Mouse (Mus musculus): ENCODE results near the gene Zbtb34.

Gene Zbtb34

GRCm38 (mm10) chr2:33401217-33401616, 29.9 kb downstream of the Zbtb34 start:
- peak in 1 of 2 experiments; percentile 52 for DNase-seq (ENCODE audit: low spot score in 2 of 2)

GRCm38 (mm10) chr2:33400541-33400940, 30.6 kb downstream of the Zbtb34 start:
- DNase-seq (ENCODE audit: low spot score in 2 of 2), result no peak

GRCm38 (mm10) chr2:33399091-33399490, 32.0 kb downstream of the Zbtb34 start:
- DNase-seq (ENCODE audit: low spot score in 2 of 2), result no peak

DNA sequence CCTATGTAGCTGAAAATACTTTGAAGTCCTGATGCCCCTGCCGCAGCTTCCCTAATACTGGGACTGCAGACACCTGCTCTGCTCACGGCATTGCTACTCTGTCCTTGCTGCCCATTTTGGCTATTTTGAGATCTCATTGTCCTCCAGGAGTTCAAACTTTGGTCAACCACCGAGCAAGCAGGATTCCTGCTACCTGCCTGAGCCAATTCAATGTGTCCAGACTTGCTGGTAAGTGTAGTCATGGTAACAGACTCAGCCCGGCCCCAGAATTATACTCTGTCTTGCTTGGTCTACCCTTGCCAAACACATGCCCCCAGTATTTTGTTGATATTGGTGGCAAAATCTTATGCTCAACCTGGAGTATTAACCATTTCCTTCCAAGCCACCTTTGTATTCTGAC, 34.1 kb downstream of the Zbtb34 start:
- no peak for DNase-seq (ENCODE audit: low spot score in 2 of 2)

- DNase-seq (ENCODE audit: low spot score in 2 of 2), result no peak
These were observed 36.1 kb downstream of the Zbtb34 start for GRCm38 (mm10) chr2:33395053-33395452.

- DNase-seq (ENCODE audit: low spot score in 2 of 2), result peak; percentile 37 to 38
These were observed 37.0 kb downstream of the Zbtb34 start for GRCm38 (mm10) chr2:33393951-33394635.

DNA sequence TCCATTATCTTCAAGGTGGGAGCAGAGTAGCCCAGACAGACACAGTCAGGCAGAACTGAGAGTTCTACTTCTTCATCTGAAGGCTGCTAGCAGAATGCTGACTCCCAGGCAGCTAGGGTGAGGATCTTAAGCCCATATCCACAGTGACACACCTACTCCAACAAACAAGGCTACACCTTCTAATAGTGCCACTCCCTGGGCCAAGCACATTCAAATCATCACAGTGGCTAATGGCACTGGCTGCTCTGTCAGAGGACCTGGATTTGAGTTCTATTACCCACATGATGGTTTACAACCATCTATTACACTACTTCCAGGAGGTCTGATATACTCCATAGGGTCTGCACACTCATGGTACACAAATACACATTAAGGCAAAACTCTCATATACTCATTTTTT, 38.1 kb downstream of the Zbtb34 start:
- DNase-seq (ENCODE audit: low spot score in 2 of 2), result no peak

GRCm38 (mm10) chr2:33371648-33372408, 59.3 kb downstream of the Zbtb34 start:
- DNase-seq (ENCODE audit: low spot score in 2 of 2), result no peak

DNA sequence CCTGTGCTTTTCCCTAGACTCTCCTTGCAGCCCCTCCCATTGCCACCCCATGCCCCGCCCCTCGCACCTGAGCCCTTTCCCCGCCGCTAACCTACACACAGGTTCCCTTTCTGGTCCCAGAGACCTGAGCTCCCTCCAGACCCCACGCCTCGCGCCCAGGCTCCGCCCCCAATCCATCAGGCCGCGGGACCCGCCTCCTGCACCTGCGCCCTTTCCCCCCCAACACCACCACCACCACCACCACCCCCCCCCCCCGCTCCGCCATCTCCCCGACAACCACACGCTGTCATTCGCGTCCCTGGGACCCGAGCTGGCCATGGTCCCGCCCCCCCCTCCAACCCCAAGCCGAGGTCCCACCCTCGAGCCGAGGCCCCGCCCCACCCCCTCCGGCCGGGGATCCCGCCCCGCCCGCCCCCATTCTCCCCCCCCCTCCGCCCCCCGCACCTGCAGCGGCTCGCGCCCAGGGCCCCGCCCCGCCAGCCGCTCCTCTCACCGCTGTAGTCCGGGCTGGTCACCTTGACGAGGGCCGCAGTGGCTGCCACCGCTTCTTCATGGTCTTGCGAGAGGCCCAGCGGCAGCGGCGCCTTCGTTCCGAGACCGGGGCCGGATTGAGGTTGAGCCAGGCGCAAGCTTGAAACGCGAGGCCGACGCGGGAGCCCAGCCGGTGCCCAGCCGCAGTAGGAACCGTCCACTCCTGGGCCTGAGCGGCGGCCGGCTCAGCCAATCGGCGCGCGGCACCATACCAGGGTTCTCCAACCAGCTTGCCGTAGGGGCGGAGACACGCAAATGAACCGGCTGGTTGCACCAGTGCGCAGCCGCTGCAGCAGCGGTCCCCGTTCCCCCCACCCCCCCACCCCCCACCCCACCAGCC, 60.1 kb downstream of the Zbtb34 start, which contains the start of gene Ralgps1:
TSS of gene Ralgps1 (minus strand) at position 710 of the 871 bp plus-strand sequence.
- DNase-seq (ENCODE audit: low spot score in 2 of 2), result peak; percentile 98 to 99

- DNase-seq (ENCODE audit: low spot score in 2 of 2), result no peak
These were observed 60.8 kb downstream of the Zbtb34 start for GRCm38 (mm10) chr2:33370276-33370776.

DNA sequence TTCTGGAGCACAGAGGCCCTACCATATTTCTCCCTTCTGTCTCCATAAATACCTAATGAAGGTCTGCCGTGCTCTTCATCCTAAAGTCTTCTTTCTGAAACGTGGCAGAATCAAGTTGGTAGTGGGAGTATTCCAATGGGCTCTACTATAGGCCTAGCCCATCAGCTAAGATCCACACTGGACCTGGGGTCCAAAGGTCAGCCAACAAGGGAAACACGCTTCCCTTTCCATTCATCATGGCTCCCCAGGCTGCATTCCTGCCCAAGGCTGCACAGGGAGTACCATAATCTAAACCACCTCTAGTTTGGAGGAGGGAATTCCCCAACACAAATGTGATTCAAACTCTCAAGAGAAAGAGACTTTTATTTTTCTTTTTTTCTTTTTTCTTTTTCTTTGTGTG, 61.7 kb downstream of the Zbtb34 start:
- no peak for DNase-seq (ENCODE audit: low spot score in 2 of 2)

DNA sequence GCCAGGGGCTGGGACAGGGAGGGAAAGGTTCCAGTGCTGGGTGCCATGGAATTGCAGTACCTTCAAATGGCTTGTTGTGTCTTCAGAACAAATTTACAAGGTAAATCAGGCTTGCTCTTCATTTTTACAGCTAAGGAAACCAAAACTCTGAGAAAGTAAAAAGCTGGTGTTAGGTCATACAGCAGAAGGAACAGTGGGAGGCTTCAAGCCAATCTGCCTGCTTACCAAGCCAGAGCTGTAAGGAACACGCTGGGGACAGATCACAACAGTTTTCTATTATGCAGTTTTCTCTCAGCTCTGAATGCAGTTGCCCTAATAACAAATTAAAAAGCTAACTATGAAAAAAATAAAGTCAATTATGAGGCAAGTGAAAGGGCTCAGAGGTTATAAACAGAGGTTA, 62.6 kb downstream of the Zbtb34 start:
- no peak for DNase-seq (ENCODE audit: low spot score in 2 of 2)

DNA sequence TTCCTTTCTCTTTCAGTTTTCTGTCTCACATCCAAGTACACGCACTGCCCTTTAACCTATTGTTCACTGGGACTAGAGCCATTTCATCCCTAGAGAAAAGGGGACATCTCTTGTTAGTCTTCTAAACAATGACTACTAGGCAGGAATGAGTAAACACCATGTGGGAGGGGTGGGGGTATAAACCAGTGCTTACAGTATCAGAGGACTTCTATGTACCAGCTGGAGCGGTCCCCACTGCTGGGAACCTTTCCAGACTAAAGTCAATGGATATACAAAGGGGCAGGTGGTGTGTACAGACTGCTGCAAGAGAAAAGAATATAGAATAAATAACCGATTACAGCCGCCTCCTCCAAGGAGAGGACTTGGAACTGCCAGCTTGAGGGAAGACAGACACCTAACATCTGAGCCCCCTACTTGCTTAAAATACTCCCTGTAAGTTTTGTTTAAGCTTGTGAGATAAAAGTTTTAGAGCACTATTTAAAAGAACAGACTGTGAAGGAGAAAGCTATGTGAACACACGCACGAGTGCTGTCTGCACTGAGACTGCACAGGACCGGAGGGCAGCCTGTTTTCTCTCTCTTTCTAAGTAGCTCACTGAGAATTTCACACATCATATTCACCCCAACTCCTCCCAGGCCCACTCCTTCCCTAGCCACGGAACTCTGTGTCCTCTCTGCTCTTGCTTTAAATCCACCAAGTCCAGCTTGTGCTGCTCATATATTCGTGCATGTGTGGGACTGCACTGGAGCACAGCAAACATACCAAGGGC, 65.2 kb downstream of the Zbtb34 start:
- DNase-seq (ENCODE audit: low spot score in 2 of 2), result no peak

GRCm38 (mm10) chr2:33364656-33365055, 66.5 kb downstream of the Zbtb34 start:
- DNase-seq (ENCODE audit: low spot score in 2 of 2), result no peak

- DNase-seq (ENCODE audit: low spot score in 2 of 2), result no peak
These were observed 67.2 kb downstream of the Zbtb34 start for GRCm38 (mm10) chr2:33363890-33364289.

- DNase-seq (ENCODE audit: low spot score in 2 of 2), result no peak
These were observed 69.9 kb downstream of the Zbtb34 start for GRCm38 (mm10) chr2:33361139-33361716.

DNA sequence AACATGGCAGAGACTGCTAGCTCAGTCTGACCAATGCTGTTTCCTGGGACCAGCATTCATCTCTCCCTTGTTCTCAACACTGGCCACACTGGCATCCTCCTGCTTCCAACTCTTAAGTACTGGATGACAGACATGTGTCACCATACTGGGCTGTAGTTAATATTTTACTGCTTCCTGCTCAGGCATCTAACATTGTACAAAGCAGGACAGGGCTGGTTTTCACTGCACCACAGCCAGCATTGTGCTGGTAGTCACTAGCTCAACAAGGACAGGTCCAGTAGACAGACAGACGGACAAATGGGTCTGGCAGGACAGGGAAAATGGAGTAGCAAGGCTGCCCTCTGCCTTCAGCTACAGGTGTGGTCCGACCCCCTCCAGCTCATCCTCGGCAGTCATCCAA, 70.6 kb downstream of the Zbtb34 start:
- no peak for DNase-seq (ENCODE audit: low spot score in 2 of 2)

DNA sequence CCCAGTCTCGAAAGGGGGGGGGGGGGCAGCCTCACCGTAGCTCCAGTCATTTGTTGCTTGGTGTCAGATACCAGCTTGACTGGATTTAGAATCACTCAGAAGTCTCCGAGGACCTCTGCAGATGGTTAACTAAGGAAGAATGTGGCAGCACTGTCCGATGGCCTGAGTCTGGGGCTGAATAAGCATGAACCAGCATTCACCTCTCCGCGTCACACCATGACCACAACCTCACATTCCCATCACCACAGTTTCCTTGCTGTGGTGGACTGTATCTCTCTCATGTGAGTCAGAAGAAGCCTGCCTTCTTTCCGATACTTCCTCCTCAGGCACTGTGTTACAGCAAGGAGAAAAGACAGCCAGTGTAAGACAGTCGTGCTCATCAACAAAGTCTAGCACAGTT, 71.9 kb downstream of the Zbtb34 start:
- no peak for DNase-seq (ENCODE audit: low spot score in 2 of 2)

DNA sequence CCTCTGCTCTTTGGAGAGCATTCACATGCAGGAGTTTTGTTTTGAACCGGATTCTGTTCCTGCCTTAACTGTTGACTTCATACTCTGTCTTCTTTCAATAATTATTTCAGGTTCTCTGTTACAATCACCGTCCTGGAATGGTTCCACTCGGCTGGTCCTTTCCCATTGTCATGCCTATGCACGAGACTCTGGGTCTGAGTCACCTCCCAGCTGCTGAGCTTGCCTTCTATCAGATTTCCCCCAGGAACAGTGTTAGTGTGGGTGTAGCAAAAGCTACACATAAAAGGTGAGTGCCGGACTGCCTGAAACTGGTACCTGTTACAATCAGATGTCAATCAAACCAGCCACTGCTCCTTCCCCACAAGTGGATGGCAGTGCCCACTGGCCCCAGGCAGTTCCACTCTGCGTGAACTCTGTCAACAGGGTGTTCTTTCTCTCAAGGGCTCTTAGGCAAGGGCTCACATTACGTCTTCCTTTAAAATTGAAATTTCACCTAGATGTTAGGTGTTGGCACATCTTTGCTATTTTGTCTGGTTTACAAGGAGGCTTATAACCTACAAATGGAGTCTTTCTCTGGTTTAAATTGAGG, 73.8 kb downstream of the Zbtb34 start:
- DNase-seq (ENCODE audit: low spot score in 2 of 2), result peak in 1 of 2 experiments; percentile 30
